Mouse (Mus musculus): ENCODE results near the gene Spaca4. TPM values are rescaled to one million over a fixed set of nuclear protein-coding genes. Genes with fewer than 3 reads are reported as not detected.

Spaca4 gene
- total RNA-seq, 1 experiment = 0.76 TPM

- in situ Hi-C loops (cut with MboI; ENCODE audit: low sequenced_read_pairs in 2 of 2, unreplicated experiment in 2 of 2) = no loop called here
- Histone ChIP-seq H3K9me3 (ENCODE audit: control insufficient read depth, insufficient read depth, low read depth, low read length) (no peaks in the 10 kb centered on the region), H3K36me3 (ENCODE audit: control insufficient read depth, insufficient read depth, low read length, poor library complexity, severe bottlenecking) (peaks cover 3% of the 10 kb centered on the region; the same call in 1 of the 2 replicates), H3K27ac (ENCODE audit: insufficient read depth, low read depth, low read length, poor library complexity, severe bottlenecking) (no peak overlapping the region), H3K4me3 (ENCODE audit: insufficient read depth in 1 of 2, low read depth in 1 of 2, low read length in 2 of 2, poor library complexity in 1 of 2, severe bottlenecking in 1 of 2) (no peak overlapping the region), H3K9ac (ENCODE audit: insufficient read depth, low read depth, low read length, poor library complexity, severe bottlenecking) (no peak overlapping the region), H3K4me1 (ENCODE audit: control insufficient read depth in 2 of 2, insufficient read depth in 2 of 2, low read length in 2 of 2, poor library complexity in 1 of 2) (peaks cover 0 to 9% of the 10 kb centered on the region in 2 experiments; a peak in 1 of 4 replicates)
- DNase-seq (ENCODE audit: low read depth, low spot score) = no peak
- TF ChIP-seq HCFC1 (IDR thresholded peaks at IDR 0.05; ENCODE audit: borderline replicate concordance, insufficient read depth, low read length) = no peak
- TF ChIP-seq CHD2 (IDR thresholded peaks at IDR 0.05; ENCODE audit: low read depth, low read length) = no peak
- no peak for TF ChIP-seq MAFK (IDR thresholded peaks at IDR 0.05; ENCODE audit: insufficient read depth, low read depth, low read length)
- TF ChIP-seq ZNF384 (IDR thresholded peaks at IDR 0.05; ENCODE audit: low read depth, low read length) = no peak
- no peak for TF ChIP-seq ZC3H11A (IDR thresholded peaks at IDR 0.05; ENCODE audit: borderline replicate concordance, low read depth, low read length)
These were observed 47.1 kb downstream of the Spaca4 start for GRCm38 (mm10) chr7:45678513-45678912.

- Histone ChIP-seq H3K36me3 (ENCODE audit: control insufficient read depth, insufficient read depth, low read length, poor library complexity, severe bottlenecking) (peaks cover 3% of the 10 kb centered on the region; the same call in 1 of the 2 replicates), H3K4me1 (ENCODE audit: control insufficient read depth in 2 of 2, insufficient read depth in 2 of 2, low read length in 2 of 2, poor library complexity in 1 of 2) (peaks cover 0 to 9% of the 10 kb centered on the region in 2 experiments; a peak in 1 of 4 replicates), H3K27ac (ENCODE audit: insufficient read depth, low read depth, low read length, poor library complexity, severe bottlenecking) (no peak overlapping the region), H3K9ac (ENCODE audit: insufficient read depth, low read depth, low read length, poor library complexity, severe bottlenecking) (no peak overlapping the region), H3K4me3 (ENCODE audit: insufficient read depth in 1 of 2, low read depth in 1 of 2, low read length in 2 of 2, poor library complexity in 1 of 2, severe bottlenecking in 1 of 2) (no peak overlapping the region), H3K9me3 (ENCODE audit: control insufficient read depth, insufficient read depth, low read depth, low read length) (no peaks in the 10 kb centered on the region)
- TF ChIP-seq ZC3H11A (IDR thresholded peaks at IDR 0.05; ENCODE audit: borderline replicate concordance, low read depth, low read length) (no peak), CHD2 (IDR thresholded peaks at IDR 0.05; ENCODE audit: low read depth, low read length) (no peak), HCFC1 (IDR thresholded peaks at IDR 0.05; ENCODE audit: borderline replicate concordance, insufficient read depth, low read length) (no peak), ZNF384 (IDR thresholded peaks at IDR 0.05; ENCODE audit: low read depth, low read length) (no peak), MAFK (IDR thresholded peaks at IDR 0.05; ENCODE audit: insufficient read depth, low read depth, low read length) (no peak)
- in situ Hi-C loops (cut with MboI; ENCODE audit: low sequenced_read_pairs in 2 of 2, unreplicated experiment in 2 of 2) = no loop called here
- DNase-seq (ENCODE audit: low read depth, low spot score) = no peak
These were observed 47.9 kb downstream of the Spaca4 start for GRCm38 (mm10) chr7:45677627-45678295.

Other genes with a start within 250 kb of the Spaca4 start
- 2.6 TPM in 2 replicates for gene Tulp2, start 243.9 kb downstream of the Spaca4 start, total RNA-seq (2012; rRNA removed)
- 0.71 TPM in 1 of 2 replicates, not detected in the other for gene Gm45808, start 239.0 kb downstream of the Spaca4 start, total RNA-seq (2012; rRNA removed)
- gene Dhdh, start 237.0 kb downstream of the Spaca4 start, total RNA-seq (2012; rRNA removed) = 3.6 and 5.3 TPM in 2 replicates
- gene Nucb1, start 215.4 kb downstream of the Spaca4 start, total RNA-seq (2012; rRNA removed) = 131 and 178 TPM in 2 replicates
- gene Ppp1r15a, start 199.5 kb downstream of the Spaca4 start, total RNA-seq (2012; rRNA removed) = 31.4 and 37.9 TPM in 2 replicates
- 17.8 and 20.2 TPM in 2 replicates for gene Plekha4, start 199.5 kb downstream of the Spaca4 start, total RNA-seq (2012; rRNA removed)
- 32.5 and 33.0 TPM in 2 replicates for gene Hsd17b14, start 170.9 kb downstream of the Spaca4 start, total RNA-seq (2012; rRNA removed)
- 60.3 and 87.7 TPM in 2 replicates for gene Bcat2, start 155.7 kb downstream of the Spaca4 start, total RNA-seq (2012; rRNA removed)
- 0.67 and 1.1 TPM in 2 replicates for gene Fgf21, start 110.3 kb downstream of the Spaca4 start, total RNA-seq (2012; rRNA removed)
- 0.49 and 2.5 TPM in 2 replicates for gene Fut1, start 108.5 kb downstream of the Spaca4 start, total RNA-seq (2012; rRNA removed)
- 0.31 and 0.63 TPM in 2 replicates for gene Izumo1, start 104.0 kb downstream of the Spaca4 start, total RNA-seq (2012; rRNA removed)
- 5.3 and 8.6 TPM in 2 replicates for gene Rasip1, start 98.3 kb downstream of the Spaca4 start, total RNA-seq (2012; rRNA removed)
- 0.71 and 0.74 TPM in 2 replicates for gene Mamstr, start 85.8 kb downstream of the Spaca4 start, total RNA-seq (2012; rRNA removed)
- gene Fut2, start 59.4 kb downstream of the Spaca4 start, total RNA-seq (2012; rRNA removed) = 0.27 and 0.37 TPM in 2 replicates
- 0.54 and 0.74 TPM in 2 replicates for gene Ntn5, start 41.8 kb downstream of the Spaca4 start, total RNA-seq (2012; rRNA removed)
- gene Sec1, start 31.4 kb downstream of the Spaca4 start, total RNA-seq (2012; rRNA removed) = 4.5 and 7.6 TPM in 2 replicates
- gene Car11, start 26.0 kb downstream of the Spaca4 start, total RNA-seq (2012; rRNA removed) = 4.4 and 7.9 TPM in 2 replicates
- gene Dbp, start 20.7 kb downstream of the Spaca4 start, total RNA-seq (2012; rRNA removed) = 10.0 and 10.6 TPM in 2 replicates
- 3,487 and 5,312 TPM in 2 replicates for gene Rpl18, start 10.4 kb downstream of the Spaca4 start, total RNA-seq (2012; rRNA removed)
- 18.7 and 21.5 TPM in 2 replicates for gene Sphk2, start 7.8 kb downstream of the Spaca4 start, total RNA-seq (2012; rRNA removed)
- gene Fam83e, start 4.6 kb downstream of the Spaca4 start, total RNA-seq (2012; rRNA removed) = 6.1 and 6.6 TPM in 2 replicates
- 7.2 and 9.5 TPM in 2 replicates for gene Lmtk3, start 57.9 kb upstream of the Spaca4 start, total RNA-seq (2012; rRNA removed)
- 1.6 and 2.1 TPM in 2 replicates for gene Sult2b1, start 58.9 kb upstream of the Spaca4 start, total RNA-seq (2012; rRNA removed)
- 96.2 and 113 TPM in 2 replicates for gene Cyth2, start 88.8 kb upstream of the Spaca4 start, total RNA-seq (2012; rRNA removed)
- 1.6 and 2.6 TPM in 2 replicates for gene Kcnj14, start 99.0 kb upstream of the Spaca4 start, total RNA-seq (2012; rRNA removed)
- 93.4 and 107 TPM in 2 replicates for gene Grwd1, start 105.1 kb upstream of the Spaca4 start, total RNA-seq (2012; rRNA removed)
- gene Kdelr1, start 147.0 kb upstream of the Spaca4 start, total RNA-seq (2012; rRNA removed) = 73.2 and 87.2 TPM in 2 replicates
- 0.67 and 0.90 TPM in 2 replicates for gene Grin2d, start 152.6 kb upstream of the Spaca4 start, total RNA-seq (2012; rRNA removed)
- 0.74 TPM in 1 of 2 replicates, not detected in the other for gene Syngr4, start 170.9 kb upstream of the Spaca4 start, total RNA-seq (2012; rRNA removed)
- 26.0 and 34.8 TPM in 2 replicates for gene Tmem143, start 171.1 kb upstream of the Spaca4 start, total RNA-seq (2012; rRNA removed)
- gene Emp3, start 195.6 kb upstream of the Spaca4 start, total RNA-seq (2012; rRNA removed) = 43.8 and 56.5 TPM in 2 replicates
- gene Ccdc114, start 198.3 kb upstream of the Spaca4 start, total RNA-seq (2012; rRNA removed) = 7.7 and 12.5 TPM in 2 replicates

Data from ES-E14 (cell line).